Mouse (Mus musculus): ENCODE measurements at regions not wholly inside any gene's neighbourhood (a gene's known extent, or its start where the extent isn't known, plus 50 kb on each side); places are given as distances from the start of the nearest gene placed in this dataset.

GRCm38 (mm10) chr5:111789904-111790303, 56.2 kb downstream of the Gm26897 start:
- H3K4me1 ChIP-seq (ENCODE audit: control insufficient read depth in 1 of 2, insufficient read depth in 2 of 2, low read length in 2 of 2), result no peaks in the 10 kb centered on the region
- H3K79me2 ChIP-seq (ENCODE audit: control insufficient read depth, insufficient read depth, low read length, poor library complexity), result no peaks in the 10 kb centered on the region
- no peaks in the 10 kb centered on the region for H3K27me3 ChIP-seq (ENCODE audit: control insufficient read depth in 1 of 2, insufficient read depth in 2 of 2, low read length in 2 of 2)
- H3K27ac ChIP-seq (ENCODE audit: control insufficient read depth, low read depth, low read length), result no peak overlapping the region
- H3K4me3 ChIP-seq (ENCODE audit: control insufficient read depth in 1 of 2, insufficient read depth in 1 of 2, low read depth in 2 of 2, low read length in 2 of 2), result no peak overlapping the region
- no peak for TF ChIP-seq POLR2A (IDR thresholded peaks at IDR 0.05; ENCODE audit: control insufficient read depth in 1 of 2, insufficient read depth in 1 of 2, low read depth in 1 of 2, low read length in 2 of 2, poor library complexity in 1 of 2)
- no peak for TF ChIP-seq UBTF (IDR thresholded peaks at IDR 0.05; ENCODE audit: borderline replicate concordance, insufficient read depth, low read depth, low read length)
- TF ChIP-seq NRF1 (IDR thresholded peaks at IDR 0.05; ENCODE audit: insufficient read depth, low read depth, low read length, poor library complexity, severe bottlenecking), result no peak
- no peak for TF ChIP-seq USF1 (IDR thresholded peaks at IDR 0.05; ENCODE audit: low read depth, low read length)
- TF ChIP-seq ZC3H11A (IDR thresholded peaks at IDR 0.05; ENCODE audit: low read depth, low read length), result no peak
- TF ChIP-seq MAZ (IDR thresholded peaks at IDR 0.05; ENCODE audit: low read depth, low read length), result no peak
- no peak for TF ChIP-seq MEF2A (IDR thresholded peaks at IDR 0.05; ENCODE audit: extremely low read depth, insufficient replicate concordance, low read depth, low read length, poor library complexity, severe bottlenecking)
- DNase-seq (ENCODE audit: low read depth, low spot score), result no peak
- H3K36me3 ChIP-seq (ENCODE audit: control insufficient read depth in 1 of 2, insufficient read depth in 2 of 2, low read length in 2 of 2), result no peaks in the 10 kb centered on the region
- H3K9ac ChIP-seq (ENCODE audit: control insufficient read depth, low read depth, low read length, poor library complexity, severe bottlenecking), result no peak overlapping the region
- no peaks in the 10 kb centered on the region for H3K9me3 ChIP-seq (replicated peaks; ENCODE audit: insufficient read depth, low read length)

GRCm38 (mm10) chr5:111790527-111790926, 56.8 kb downstream of the Gm26897 start:
- no peaks in the 10 kb centered on the region for H3K79me2 ChIP-seq (ENCODE audit: control insufficient read depth, insufficient read depth, low read length, poor library complexity)
- H3K27me3 ChIP-seq (ENCODE audit: control insufficient read depth in 1 of 2, insufficient read depth in 2 of 2, low read length in 2 of 2), result no peaks in the 10 kb centered on the region
- no peak overlapping the region for H3K9ac ChIP-seq (ENCODE audit: control insufficient read depth, low read depth, low read length, poor library complexity, severe bottlenecking)
- no peak overlapping the region for H3K27ac ChIP-seq (ENCODE audit: control insufficient read depth, low read depth, low read length)
- no peak overlapping the region for H3K4me3 ChIP-seq (ENCODE audit: control insufficient read depth in 1 of 2, insufficient read depth in 1 of 2, low read depth in 2 of 2, low read length in 2 of 2)
- H3K4me1 ChIP-seq (ENCODE audit: control insufficient read depth in 1 of 2, insufficient read depth in 2 of 2, low read length in 2 of 2), result no peaks in the 10 kb centered on the region
- H3K36me3 ChIP-seq (ENCODE audit: control insufficient read depth in 1 of 2, insufficient read depth in 2 of 2, low read length in 2 of 2), result no peaks in the 10 kb centered on the region
- DNase-seq (ENCODE audit: low read depth, low spot score), result no peak
- TF ChIP-seq BHLHE40 (IDR thresholded peaks at IDR 0.05; ENCODE audit: borderline replicate concordance, low read depth, low read length) (no peak), HCFC1 (IDR thresholded peaks at IDR 0.05; ENCODE audit: low read depth, low read length) (no peak), ETS1 (IDR thresholded peaks at IDR 0.05; ENCODE audit: low read depth, low read length) (no peak), KAT2A (conservative IDR thresholded peaks at IDR 0.05; ENCODE audit: low read depth, low read length) (no peak), POLR2A (IDR thresholded peaks at IDR 0.05; ENCODE audit: control insufficient read depth in 1 of 2, insufficient read depth in 1 of 2, low read depth in 1 of 2, low read length in 2 of 2, poor library complexity in 1 of 2) (no peak), SMC3 (IDR thresholded peaks at IDR 0.05; ENCODE audit: low read depth, low read length) (no peak), ZKSCAN1 (IDR thresholded peaks at IDR 0.05; ENCODE audit: low read depth, low read length) (no peak), MAX (IDR thresholded peaks at IDR 0.05; ENCODE audit: low read length) (no peak)
- no peaks in the 10 kb centered on the region for H3K9me3 ChIP-seq (replicated peaks; ENCODE audit: insufficient read depth, low read length)

DNA sequence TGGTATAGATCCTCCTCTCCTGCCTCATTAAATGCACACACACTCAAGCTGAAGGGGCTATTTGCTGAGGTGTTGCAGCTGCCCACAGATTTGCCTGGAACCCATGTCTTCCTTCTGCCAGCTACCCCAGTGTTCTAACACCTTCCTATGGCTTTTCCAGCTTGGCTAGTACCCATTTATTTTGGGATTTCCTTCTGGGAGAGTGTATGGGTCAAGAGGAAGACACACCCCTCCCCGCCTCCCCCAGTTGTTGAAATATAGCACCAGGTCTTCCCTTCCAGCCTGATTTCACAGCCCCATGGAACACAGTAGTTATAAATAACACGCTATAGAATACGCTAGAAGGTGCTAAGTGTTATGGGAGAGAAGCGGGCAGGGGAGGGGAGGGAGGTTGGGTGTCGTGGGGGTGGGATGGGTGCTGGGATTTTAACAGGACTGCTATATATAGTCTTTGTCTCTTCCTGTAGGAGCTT, 57.4 kb downstream of the Gm26897 start:
- no peak overlapping the region for H3K9ac ChIP-seq (ENCODE audit: control insufficient read depth, low read depth, low read length, poor library complexity, severe bottlenecking)
- no peak for DNase-seq (ENCODE audit: low read depth, low spot score)
- no peaks in the 10 kb centered on the region for H3K9me3 ChIP-seq (replicated peaks; ENCODE audit: insufficient read depth, low read length)
- no peaks in the 10 kb centered on the region for H3K79me2 ChIP-seq (ENCODE audit: control insufficient read depth, insufficient read depth, low read length, poor library complexity)
- H3K27ac ChIP-seq (ENCODE audit: control insufficient read depth, low read depth, low read length), result no peak overlapping the region
- no peaks in the 10 kb centered on the region for H3K36me3 ChIP-seq (ENCODE audit: control insufficient read depth in 1 of 2, insufficient read depth in 2 of 2, low read length in 2 of 2)
- H3K27me3 ChIP-seq (ENCODE audit: control insufficient read depth in 1 of 2, insufficient read depth in 2 of 2, low read length in 2 of 2), result no peaks in the 10 kb centered on the region
- no peak overlapping the region for H3K4me3 ChIP-seq (ENCODE audit: control insufficient read depth in 1 of 2, insufficient read depth in 1 of 2, low read depth in 2 of 2, low read length in 2 of 2)
- no peaks in the 10 kb centered on the region for H3K4me1 ChIP-seq (ENCODE audit: control insufficient read depth in 1 of 2, insufficient read depth in 2 of 2, low read length in 2 of 2)
- TF ChIP-seq GABPA (IDR thresholded peaks at IDR 0.05; ENCODE audit: low read depth, low read length) (no peak), MAFK (IDR thresholded peaks at IDR 0.05; ENCODE audit: borderline replicate concordance, low read depth, low read length) (no peak), JUND (IDR thresholded peaks at IDR 0.05; ENCODE audit: low read depth, low read length) (no peak), SMC3 (IDR thresholded peaks at IDR 0.05; ENCODE audit: low read depth, low read length) (no peak), SIN3A (IDR thresholded peaks at IDR 0.05; ENCODE audit: low read length) (no peak), EP300 (IDR thresholded peaks at IDR 0.05; ENCODE audit: low read depth in 1 of 2, low read length in 2 of 2) (no peak), MAZ (IDR thresholded peaks at IDR 0.05; ENCODE audit: low read depth, low read length) (no peak), ETS1 (IDR thresholded peaks at IDR 0.05; ENCODE audit: low read depth, low read length) (no peak), TAL1 (IDR thresholded peaks at IDR 0.05; ENCODE audit: low read length) (no peak), ZNF384 (IDR thresholded peaks at IDR 0.05; ENCODE audit: low read depth, low read length) (no peak), UBTF (IDR thresholded peaks at IDR 0.05; ENCODE audit: borderline replicate concordance, insufficient read depth, low read depth, low read length) (no peak), POLR2AphosphoS2 (IDR thresholded peaks at IDR 0.05; ENCODE audit: low read length) (no peak), HCFC1 (IDR thresholded peaks at IDR 0.05; ENCODE audit: low read depth, low read length) (no peak), KAT2A (conservative IDR thresholded peaks at IDR 0.05; ENCODE audit: low read depth, low read length) (no peak), TBP (IDR thresholded peaks at IDR 0.05; ENCODE audit: low read depth, low read length) (no peak), RCOR1 (IDR thresholded peaks at IDR 0.05; ENCODE audit: low read depth, low read length) (no peak), NELFE (IDR thresholded peaks at IDR 0.05; ENCODE audit: low read depth, low read length) (no peak), ZC3H11A (IDR thresholded peaks at IDR 0.05; ENCODE audit: low read depth, low read length) (no peak)
